Mouse (Mus musculus) lung, adult 2 months (tissue): ENCODE measurements around the gene Cacng7. TPM values are rescaled to one million over a fixed set of nuclear protein-coding genes. Genes with fewer than 3 reads are reported as not detected.

Source experiments
- DNase-seq: peaks from one replicate; pipeline ENCODE4 v3.0.0; 2022
- H3K4me1 ChIP-seq: fragments of 200-500 bp; 2 replicates; pipeline ENCODE4 v1.6.1; 2011; ENCODE audit warnings: low read length; ENCODE audit not compliant: control insufficient read depth, insufficient read depth
- H3K4me3 ChIP-seq: fragments of 200-500 bp; replicated peaks from 2 replicates; pipeline ENCODE3; 2011; ENCODE audit warnings: low read depth, mild to moderate bottlenecking, control low read depth, low read length; ENCODE audit errors: extremely low read depth
- CTCF ChIP-seq: fragments of 200-500 bp; IDR thresholded peaks from 2 replicates; pipeline ENCODE4 v1.5.1; 2011; ENCODE audit warnings: mild to moderate bottlenecking, low read length, control low read depth; ENCODE audit not compliant: insufficient read depth
- POLR2A ChIP-seq: fragments of 200-500 bp; IDR thresholded peaks from 2 replicates; pipeline ENCODE4 v1.6.1; 2011; ENCODE audit warnings: low read depth, mild to moderate bottlenecking, control low read depth, low read length, borderline replicate concordance; ENCODE audit errors: extremely low read depth
- WGBS: fragments of 180-500 bp; shearing (Covaris S2); methylation state at CpG from one replicate; pipeline ENCODE4 v1.1.7; 2018; 5-methylcytosine and 5-hydroxymethylcytosine counted together
- polyA plus RNA-seq: library from polyadenylated mRNA; depleted of rRNA; stranded (reverse); fragments of >200 nt; gene quantifications from 2 replicates; pipeline ENCODE4 v1.2.3, GENCODE M21; 2012

Cacng7 gene
- polyA plus RNA-seq, 1 experiment, result 7.4 TPM

DNA sequence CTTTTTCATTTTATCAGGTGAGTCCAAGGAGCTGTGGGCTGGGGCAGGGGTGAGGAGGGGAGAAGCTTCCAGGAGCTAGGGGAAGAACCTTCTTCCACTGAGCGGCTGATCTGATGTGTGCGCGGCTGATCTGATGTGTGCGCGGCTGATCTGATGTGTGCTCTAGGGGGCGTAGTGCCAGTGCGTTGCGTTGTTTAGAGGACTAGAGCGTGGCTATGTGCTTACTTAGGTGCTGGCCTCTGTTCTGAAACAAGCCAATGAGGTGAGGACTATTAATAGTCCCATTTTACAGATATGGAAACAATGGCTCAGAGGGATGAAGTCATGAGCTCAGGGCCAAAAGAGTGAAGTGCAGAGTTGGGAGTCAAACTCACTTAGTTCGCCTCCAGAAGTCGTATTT lies 6.3 kb downstream of the Cacng7 start:
- Histone ChIP-seq H3K4me1 (no peaks in the 10 kb centered on the region), H3K4me3 (no peak overlapping the region)
- 87% methylated on average over 11 of the region's 11 CpGs for WGBS
- no peak for DNase-seq
- TF ChIP-seq POLR2A (no peak), CTCF (no peak)

DNA sequence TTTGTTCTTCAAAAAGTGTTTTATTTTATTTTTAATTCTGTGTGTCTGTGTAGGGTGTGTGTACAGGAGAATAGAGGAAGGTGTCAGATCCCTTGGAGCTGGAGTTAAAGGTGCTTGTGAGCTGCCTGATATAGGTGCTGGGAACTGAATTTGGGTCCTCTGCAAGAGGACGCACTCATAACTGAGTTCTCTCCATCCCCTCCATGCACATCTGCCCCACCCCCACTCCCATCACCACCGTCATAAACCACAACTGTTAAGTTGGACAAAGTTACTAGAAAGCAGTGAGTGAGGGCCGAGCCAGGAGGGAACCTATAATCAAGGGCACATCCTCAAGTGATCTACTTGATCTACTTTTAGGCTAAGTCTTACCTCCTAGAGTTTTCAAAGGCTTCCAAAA lies 11.1 kb downstream of the Cacng7 start:
- DNase-seq, result no peak
- Histone ChIP-seq H3K4me1 (no peaks in the 10 kb centered on the region), H3K4me3 (no peak overlapping the region)
- WGBS, result 82% methylated on average over 3 of the region's 3 CpGs
- TF ChIP-seq CTCF, result no peak
- no peak for TF ChIP-seq POLR2A

DNA sequence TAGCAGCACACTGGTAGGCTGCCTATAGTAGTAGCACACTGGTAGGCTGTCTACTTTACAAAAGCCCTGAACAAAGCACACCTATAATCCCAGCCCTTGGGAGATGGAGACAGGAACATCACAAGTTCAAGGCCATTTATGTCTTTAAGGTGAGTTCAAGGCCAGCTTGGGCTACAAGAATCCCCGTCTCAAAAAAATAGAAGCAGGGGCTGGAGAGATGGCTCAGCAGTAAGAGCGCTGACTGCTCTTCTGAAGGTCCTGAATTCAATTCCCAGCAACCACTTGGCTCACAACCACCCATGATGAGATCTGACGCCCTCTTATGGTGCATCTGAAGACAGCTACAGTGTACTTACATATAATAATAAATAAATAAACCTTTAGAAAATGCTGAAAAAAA lies 12.5 kb downstream of the Cacng7 start:
- no peak overlapping the region for H3K4me3 ChIP-seq
- no peak for TF ChIP-seq CTCF
- no peak for TF ChIP-seq POLR2A
- H3K4me1 ChIP-seq, result no peaks in the 10 kb centered on the region
- 91% methylated on average over 3 of the region's 3 CpGs for WGBS
- no peak for DNase-seq

DNA sequence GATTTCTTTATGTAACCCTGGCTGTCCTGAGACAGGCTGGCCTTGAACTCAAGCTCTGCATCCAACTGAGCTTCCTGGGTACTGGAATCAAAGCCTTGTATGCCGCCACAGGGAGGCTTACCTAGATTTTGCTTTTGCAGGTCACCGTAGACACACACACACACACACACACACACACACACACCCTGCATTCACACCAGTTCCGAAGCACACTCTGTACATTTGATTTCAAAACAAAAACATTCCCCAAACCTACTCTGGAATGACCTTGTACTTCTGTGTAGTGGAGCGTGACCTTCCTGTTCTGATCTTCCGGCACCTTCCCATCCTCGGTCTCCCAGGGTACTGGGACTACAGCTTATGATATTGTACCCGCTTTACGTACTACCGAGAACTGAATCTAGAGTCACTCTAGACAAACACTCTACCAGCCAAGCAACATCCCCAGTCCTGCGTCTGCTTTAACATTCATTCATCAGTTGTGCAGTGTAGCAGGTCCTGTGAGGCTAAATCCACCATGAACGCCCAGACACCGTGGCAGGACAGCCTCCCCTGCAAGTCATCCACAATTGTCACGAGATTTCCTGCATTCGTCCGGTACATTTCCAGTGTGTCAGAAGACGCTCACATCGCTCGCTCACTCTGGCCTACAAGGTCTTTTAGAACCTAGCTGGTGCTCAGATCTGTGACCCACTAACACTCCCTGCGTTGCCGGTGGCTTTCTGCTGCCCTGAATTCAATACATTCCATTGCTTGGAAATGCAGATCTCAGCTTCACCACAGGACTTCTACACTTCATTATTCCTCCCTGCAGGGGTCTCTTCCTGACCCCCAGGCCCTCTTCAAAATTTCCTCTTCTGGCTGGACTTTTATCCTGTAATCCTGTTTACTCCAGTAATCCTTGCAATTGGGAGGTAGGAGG lies 14.9 kb downstream of the Cacng7 start:
- Histone ChIP-seq H3K4me3 (no peak overlapping the region), H3K4me1 (no peaks in the 10 kb centered on the region)
- WGBS, result 70% methylated on average over 20 of the region's 20 CpGs
- no peak for DNase-seq
- TF ChIP-seq CTCF, result no peak
- no peak for TF ChIP-seq POLR2A

- TF ChIP-seq POLR2A (no peak), CTCF (no peak)
- no peak for DNase-seq
- Histone ChIP-seq H3K4me3 (no peak overlapping the region), H3K4me1 (no peaks in the 10 kb centered on the region)
- WGBS, result 70% methylated on average over 5 of the region's 5 CpGs
Measured at GRCm38 (mm10) chr7:3348326-3348725, 15.6 kb downstream of the Cacng7 start.

GRCm38 (mm10) chr7:3349775-3350174 lies 17.0 kb downstream of the Cacng7 start:
- 90% methylated on average over 9 of the region's 9 CpGs for WGBS
- no peaks in the 10 kb centered on the region for H3K4me1 ChIP-seq
- no peak overlapping the region for H3K4me3 ChIP-seq
- TF ChIP-seq POLR2A, result no peak
- no peak for DNase-seq

DNA sequence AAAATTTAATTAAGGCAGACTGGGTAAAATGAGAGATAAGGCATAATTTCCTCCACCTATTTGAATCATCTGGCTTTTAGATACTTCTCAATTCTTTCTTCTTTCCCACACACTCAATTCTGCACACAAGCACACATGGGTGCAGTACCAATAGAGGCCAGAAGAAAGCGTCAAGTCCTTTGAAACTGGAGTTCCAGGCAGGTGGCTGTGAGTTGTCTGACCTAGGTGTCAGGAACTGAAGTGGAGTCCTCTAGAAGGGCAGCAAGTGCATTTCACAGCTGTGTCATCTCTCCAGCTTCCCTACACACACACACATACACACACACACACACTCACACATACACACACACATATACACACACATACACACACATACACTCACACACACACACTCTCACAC lies 18.8 kb downstream of the Cacng7 start:
- 88% methylated on average over 1 of the region's 1 CpGs for WGBS
- TF ChIP-seq POLR2A (no peak), CTCF (no peak)
- Histone ChIP-seq H3K4me3 (no peak overlapping the region), H3K4me1 (no peaks in the 10 kb centered on the region)
- no peak for DNase-seq

GRCm38 (mm10) chr7:3354850-3355249 lies 22.1 kb downstream of the Cacng7 start:
- 84% methylated on average over 6 of the region's 6 CpGs for WGBS
- no peaks in the 10 kb centered on the region for H3K4me1 ChIP-seq
- no peak overlapping the region for H3K4me3 ChIP-seq
- TF ChIP-seq POLR2A (no peak), CTCF (no peak)
- no peak for DNase-seq

DNA sequence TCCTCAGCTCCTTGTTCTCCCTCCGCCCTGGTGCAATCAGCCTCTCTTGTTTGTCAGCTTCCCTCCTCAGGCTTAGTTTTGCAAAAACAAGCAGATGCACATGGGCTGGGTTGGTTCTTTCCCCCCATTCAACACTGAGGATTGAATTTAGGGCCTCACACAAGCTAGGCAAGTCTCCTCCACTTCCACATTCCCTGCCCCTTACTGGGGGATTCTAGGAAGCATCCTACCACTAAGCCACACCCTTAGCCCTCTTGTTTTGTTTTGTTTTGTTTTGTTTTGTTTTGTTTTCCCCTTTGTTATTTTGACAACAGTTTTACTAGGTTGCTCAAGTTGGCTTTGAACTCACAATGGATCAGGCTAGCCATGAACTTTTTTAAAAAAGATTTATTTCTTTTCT lies 27.9 kb downstream of the Cacng7 start:
- WGBS, result 96% methylated on average over 1 of the region's 1 CpGs
- Histone ChIP-seq H3K4me3 (no peak overlapping the region), H3K4me1 (no peaks in the 10 kb centered on the region)
- DNase-seq, result no peak
- TF ChIP-seq POLR2A, result no peak
- TF ChIP-seq CTCF, result no peak

- peaks cover 2% of the 10 kb centered on the region; the same call in 1 of the 2 replicates for H3K4me1 ChIP-seq
- no peak for DNase-seq
- H3K4me3 ChIP-seq, result no peak overlapping the region
- TF ChIP-seq POLR2A (no peak), CTCF (no peak)
- 42% methylated on average over 11 of the region's 11 CpGs for WGBS
Measured at GRCm38 (mm10) chr7:3365547-3366279, 33.0 kb downstream of the Cacng7 start.
